Comparison of ENCODE assay signal across 28 mouse cellular contexts in the genomic region with DNA sequence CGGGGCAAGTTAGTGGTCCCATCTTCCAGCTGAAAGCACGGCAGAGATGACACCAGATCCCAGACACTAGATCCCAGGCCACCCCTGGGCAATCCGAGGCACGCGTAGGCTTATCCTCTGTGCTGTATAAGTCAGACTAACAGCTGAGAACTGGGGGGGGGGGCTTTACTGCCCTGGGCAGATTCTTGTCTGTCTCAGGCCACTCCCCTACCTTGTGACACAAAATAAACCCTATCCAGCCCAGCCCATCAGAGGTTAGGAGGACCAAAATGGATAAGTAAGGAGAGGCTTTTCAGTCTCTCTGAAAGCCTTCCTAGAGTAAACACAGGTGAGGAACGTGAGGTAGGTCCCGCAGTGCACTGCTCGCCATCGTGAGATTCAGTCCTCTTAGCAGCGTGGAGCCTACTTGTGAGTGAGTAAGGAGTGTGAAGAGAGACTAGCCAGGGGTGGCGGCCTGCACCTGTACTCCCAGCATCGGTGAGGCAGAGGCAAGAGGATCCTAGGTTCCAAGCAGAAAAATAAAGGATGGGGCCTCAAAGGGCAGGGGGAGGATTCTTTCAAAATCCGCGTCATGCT. TPM values are rescaled to one million over a fixed set of nuclear protein-coding genes. Genes with fewer than 3 reads are reported as not detected.
A peak's percentile ranks its signal among the peaks of the same experiment; 100 is the strongest.
DNase-seq lines count a peak whose midpoint lies in the region; ATAC-seq lines count a peak whose summit lies in the region.
"Had no signal": no experiment of that assay in that cellular context is flagged by ENCODE, and none has a peak within 500 bp of the region (broad histone marks: within the 10 kb centered on the region; RNA-seq: fewer than 3 reads in every experiment).

No protein-coding gene starts in this region.

- no peak overlapping the region for H3K4me2 ChIP-seq in forebrain, embryonic 11.5 days (ENCODE audit: low read depth, low read length, severe bottlenecking)
- H3K4me2 ChIP-seq in lung, embryonic 15.5 days = no peak overlapping the region
- no peak overlapping the region for H3K4me2 ChIP-seq in midbrain, embryonic 15.5 days
- H3K4me2 ChIP-seq in midbrain, embryonic 11.5 days = no peak overlapping the region
- H3K4me2 ChIP-seq in midbrain, embryonic 16.5 days (ENCODE audit: low read length) = no peak overlapping the region
- H3K4me2 ChIP-seq: embryonic facial prominence, embryonic 12.5 days; heart, embryonic 15.5 days; liver, embryonic 12.5 days had no signal

- H3K27ac ChIP-seq in forebrain, embryonic 10.5 days = peak overlapping the region; percentile 25; the same call in 1 of the 2 replicates
- no peak overlapping the region for H3K27ac ChIP-seq in forebrain, embryonic 11.5 days (ENCODE audit: low read depth, low read length)
- H3K27ac ChIP-seq in lung, embryonic 15.5 days = peak overlapping the region; percentile 72
- H3K27ac ChIP-seq in midbrain, embryonic 15.5 days = 0 out of 2 replicates have a peak overlapping the region, but pooled peaks have one; percentile 76
- no peak overlapping the region for H3K27ac ChIP-seq in midbrain, embryonic 11.5 days (ENCODE audit: low read depth, low read length)
- peak overlapping the region; percentile 40; the same call in 1 of the 2 replicates for H3K27ac ChIP-seq in midbrain, embryonic 16.5 days (ENCODE audit: low read length)
- H3K27ac ChIP-seq: embryonic facial prominence, embryonic 12.5 days; heart, embryonic 10.5 days; liver, embryonic 12.5 days had no signal

- H3K9ac ChIP-seq in forebrain, embryonic 11.5 days (ENCODE audit: low read length) = no peak overlapping the region
- H3K9ac ChIP-seq in lung, embryonic 15.5 days = no peak overlapping the region
- no peak overlapping the region for H3K9ac ChIP-seq in midbrain, embryonic 15.5 days
- no peak overlapping the region for H3K9ac ChIP-seq in midbrain, embryonic 11.5 days (ENCODE audit: low read length)
- H3K9ac ChIP-seq in midbrain, embryonic 16.5 days (ENCODE audit: low read depth, low read length) = no peak overlapping the region
- H3K9ac ChIP-seq: embryonic facial prominence, embryonic 12.5 days; heart, embryonic 15.5 days; liver, embryonic 12.5 days; liver, postnatal 0 days had no signal

- peaks cover 98% of the 10 kb centered on the region for H3K36me3 ChIP-seq in forebrain, embryonic 10.5 days (replicated peaks)
- H3K36me3 ChIP-seq in forebrain, embryonic 11.5 days (ENCODE audit: control insufficient read depth, insufficient read depth, low read length) = peaks cover 26% of the 10 kb centered on the region
- peaks cover 87% of the 10 kb centered on the region for H3K36me3 ChIP-seq in lung, embryonic 15.5 days
- peaks cover 18% of the 10 kb centered on the region for H3K36me3 ChIP-seq in midbrain, embryonic 15.5 days (replicated peaks)
- peaks cover 46% of the 10 kb centered on the region for H3K36me3 ChIP-seq in midbrain, embryonic 11.5 days (ENCODE audit: control insufficient read depth, insufficient read depth, low read length)
- H3K36me3 ChIP-seq in midbrain, embryonic 16.5 days (ENCODE audit: control insufficient read depth, insufficient read depth, low read length) = peaks cover 21% of the 10 kb centered on the region

- 94% methylated on average over 14 of the region's 14 CpGs for WGBS in forebrain, embryonic 10.5 days
- WGBS in forebrain, embryonic 11.5 days = 87% methylated on average over 14 of the region's 14 CpGs
- 72% methylated on average over 14 of the region's 14 CpGs for WGBS in lung, embryonic 15.5 days
- WGBS in midbrain, embryonic 15.5 days = 77% methylated on average over 14 of the region's 14 CpGs
- 89% methylated on average over 14 of the region's 14 CpGs for WGBS in midbrain, embryonic 11.5 days
- WGBS in midbrain, embryonic 16.5 days = 78% methylated on average over 12 of the region's 14 CpGs

- H3K9me3 ChIP-seq in forebrain, embryonic 10.5 days = no peaks in the 10 kb centered on the region
- H3K9me3 ChIP-seq in forebrain, embryonic 11.5 days (ENCODE audit: control insufficient read depth, low read length) = no peaks in the 10 kb centered on the region
- no peaks in the 10 kb centered on the region for H3K9me3 ChIP-seq in lung, embryonic 15.5 days
- H3K9me3 ChIP-seq in midbrain, embryonic 15.5 days = no peaks in the 10 kb centered on the region
- no peaks in the 10 kb centered on the region for H3K9me3 ChIP-seq in midbrain, embryonic 11.5 days (ENCODE audit: control insufficient read depth, low read length)
- H3K9me3 ChIP-seq in midbrain, embryonic 16.5 days (replicated peaks; ENCODE audit: control insufficient read depth, low read length, poor library complexity, severe bottlenecking) = no peaks in the 10 kb centered on the region
- H3K9me3 ChIP-seq: embryonic facial prominence, embryonic 12.5 days; G1E; heart, embryonic 10.5 days; heart, embryonic 15.5 days; liver, embryonic 12.5 days had no signal

- H3K4me3 ChIP-seq in forebrain, embryonic 10.5 days = no peak overlapping the region
- H3K4me3 ChIP-seq in forebrain, embryonic 11.5 days (ENCODE audit: low read depth, low read length) = no peak overlapping the region
- H3K4me3 ChIP-seq in lung, embryonic 15.5 days = no peak overlapping the region
- no peak overlapping the region for H3K4me3 ChIP-seq in midbrain, embryonic 15.5 days
- no peak overlapping the region for H3K4me3 ChIP-seq in midbrain, embryonic 11.5 days (ENCODE audit: low read depth, low read length)
- no peak overlapping the region for H3K4me3 ChIP-seq in midbrain, embryonic 16.5 days (ENCODE audit: low read depth, low read length)
- H3K4me3 ChIP-seq: embryonic facial prominence, embryonic 12.5 days; erythroblast, embryonic 14.5 days; heart, embryonic 10.5 days; heart, embryonic 15.5 days; liver, embryonic 12.5 days had no signal

- no peak for DNase-seq in forebrain, embryonic 10.5 days (ENCODE audit: extremely low spot score, low spot score)
- no peak for DNase-seq in forebrain, embryonic 11.5 days (ENCODE audit: low spot score)
- no peak for DNase-seq in lung, postnatal 14 days
- DNase-seq in midbrain, embryonic 11.5 days (ENCODE audit: low spot score, missing footprints) = no peak
- DNase-seq: adrenal gland, adult 8-10 months; cerebellum, adult 8-10 months; cerebellum, postnatal 25 days; gastrocnemius, postnatal 25 days; heart, adult 11 months; kidney, postnatal 4 days; layer of hippocampus, postnatal 36 days; left cerebral cortex, postnatal 4 days; liver, postnatal 0 days; right cerebral cortex, postnatal 4 days; thymus, postnatal 4 days had no signal

- no peak for ATAC-seq in forebrain, embryonic 11.5 days (replicated peaks; ENCODE audit: low FRiP score)
- peak; percentile 61; the same call in 1 of the 2 replicates for ATAC-seq in lung, embryonic 15.5 days (ENCODE audit: borderline replicate concordance, extremely low read depth, low FRiP score, low TSS enrichment)
- ATAC-seq in midbrain, embryonic 15.5 days (replicated peaks) = no peak
- ATAC-seq in midbrain, embryonic 11.5 days (ENCODE audit: low FRiP score) = no peak
- ATAC-seq in midbrain, embryonic 16.5 days = no peak
- ATAC-seq: intestine, embryonic 16.5 days; liver, embryonic 12.5 days had no signal

- H3K27me3 ChIP-seq in forebrain, embryonic 10.5 days (ENCODE audit: poor library complexity, severe bottlenecking) = no peaks in the 10 kb centered on the region
- H3K27me3 ChIP-seq in forebrain, embryonic 11.5 days (ENCODE audit: control insufficient read depth, insufficient read depth, low read length) = no peaks in the 10 kb centered on the region
- H3K27me3 ChIP-seq in lung, embryonic 15.5 days = no peaks in the 10 kb centered on the region
- no peaks in the 10 kb centered on the region for H3K27me3 ChIP-seq in midbrain, embryonic 15.5 days (replicated peaks)
- no peaks in the 10 kb centered on the region for H3K27me3 ChIP-seq in midbrain, embryonic 11.5 days (ENCODE audit: control insufficient read depth, insufficient read depth, low read length)
- H3K27me3 ChIP-seq in midbrain, embryonic 16.5 days (ENCODE audit: control insufficient read depth, insufficient read depth, low read depth, low read length) = no peaks in the 10 kb centered on the region
- H3K27me3 ChIP-seq: embryonic facial prominence, embryonic 12.5 days; heart, embryonic 15.5 days; liver, embryonic 12.5 days had no signal

- peaks cover 39% of the 10 kb centered on the region for H3K4me1 ChIP-seq in forebrain, embryonic 10.5 days
- H3K4me1 ChIP-seq in forebrain, embryonic 11.5 days (replicated peaks; ENCODE audit: control insufficient read depth, insufficient read depth, low read length) = peaks cover 4% of the 10 kb centered on the region; the same call in 1 of the 2 replicates
- H3K4me1 ChIP-seq in lung, embryonic 15.5 days = peaks cover 7% of the 10 kb centered on the region; the same call in 1 of the 2 replicates
- H3K4me1 ChIP-seq in midbrain, embryonic 15.5 days = peaks cover 39% of the 10 kb centered on the region
- no peaks in the 10 kb centered on the region for H3K4me1 ChIP-seq in midbrain, embryonic 11.5 days (ENCODE audit: control insufficient read depth, insufficient read depth, low read length)
- peaks cover 18% of the 10 kb centered on the region for H3K4me1 ChIP-seq in midbrain, embryonic 16.5 days (ENCODE audit: control insufficient read depth, insufficient read depth, low read length)
- H3K4me1 ChIP-seq: heart, embryonic 10.5 days; liver, embryonic 12.5 days had no signal

RNA-seq across cellular contexts. Expression of gene Ghrh, which starts 30.9 kb away (rescaled TPM):
- polyA plus RNA-seq in forebrain, embryonic 10.5 days (2016; fragmentation: Nextera tagmentation; extraction: Ambion mirVana) = 0.34 TPM in 1 of 2 replicates, not detected in the other
- polyA plus RNA-seq in forebrain, embryonic 11.5 days (2014; fragmentation: Nextera tagmentation; extraction: Ambion mirVana) = 0.83 and 1.5 TPM in 2 replicates
- not detected in 2 replicates for polyA plus RNA-seq in lung, embryonic 15.5 days (2015; fragmentation: Nextera tagmentation; extraction: Ambion mirVana)
- 1.3 and 4.1 TPM in 2 replicates for polyA plus RNA-seq in midbrain, embryonic 15.5 days (2015; fragmentation: Nextera tagmentation; extraction: Ambion mirVana)
- 0.48 and 1.6 TPM in 2 replicates for polyA plus RNA-seq in midbrain, embryonic 11.5 days (2014; fragmentation: Nextera tagmentation; extraction: Ambion mirVana)
- polyA plus RNA-seq in midbrain, embryonic 16.5 days (2015; fragmentation: Nextera tagmentation; extraction: Ambion mirVana) = 2.6 and 2.7 TPM in 2 replicates
- polyA plus RNA-seq: erythroblast, embryonic 14.5 days; G1E; heart, embryonic 10.5 days; heart, embryonic 15.5 days; kidney, postnatal 0 days; liver, embryonic 12.5 days; liver, postnatal 0 days; neural tube, embryonic 11.5 days; spleen, adult 2 months had no signal

RNA-seq across cellular contexts. Expression of gene Mroh8, which starts 37.1 kb away (rescaled TPM):
- polyA plus RNA-seq in forebrain, embryonic 10.5 days (2016; fragmentation: Nextera tagmentation; extraction: Ambion mirVana) = 0.81 and 0.87 TPM in 2 replicates
- 0.48 and 1.1 TPM in 2 replicates for polyA plus RNA-seq in forebrain, embryonic 11.5 days (2014; fragmentation: Nextera tagmentation; extraction: Ambion mirVana)
- polyA plus RNA-seq in lung, embryonic 15.5 days (2015; fragmentation: Nextera tagmentation; extraction: Ambion mirVana) = 0.38 and 0.80 TPM in 2 replicates
- 0.50 and 0.74 TPM in 2 replicates for polyA plus RNA-seq in midbrain, embryonic 15.5 days (2015; fragmentation: Nextera tagmentation; extraction: Ambion mirVana)
- 0.43 and 0.68 TPM in 2 replicates for polyA plus RNA-seq in midbrain, embryonic 11.5 days (2014; fragmentation: Nextera tagmentation; extraction: Ambion mirVana)
- 0.54 and 0.63 TPM in 2 replicates for polyA plus RNA-seq in midbrain, embryonic 16.5 days (2015; fragmentation: Nextera tagmentation; extraction: Ambion mirVana)
- polyA plus RNA-seq: erythroblast, embryonic 14.5 days had no signal

RNA-seq across cellular contexts. Expression of gene Rpn2, which starts 37.6 kb away (rescaled TPM):
- polyA plus RNA-seq in forebrain, embryonic 10.5 days (2016; fragmentation: Nextera tagmentation; extraction: Ambion mirVana) = 293 and 298 TPM in 2 replicates
- polyA plus RNA-seq in forebrain, embryonic 11.5 days (2014; fragmentation: Nextera tagmentation; extraction: Ambion mirVana) = 272 and 277 TPM in 2 replicates
- 362 and 365 TPM in 2 replicates for polyA plus RNA-seq in lung, embryonic 15.5 days (2015; fragmentation: Nextera tagmentation; extraction: Ambion mirVana)
- polyA plus RNA-seq in midbrain, embryonic 15.5 days (2015; fragmentation: Nextera tagmentation; extraction: Ambion mirVana) = 215 and 218 TPM in 2 replicates
- polyA plus RNA-seq in midbrain, embryonic 11.5 days (2014; fragmentation: Nextera tagmentation; extraction: Ambion mirVana) = 234 and 237 TPM in 2 replicates
- polyA plus RNA-seq in midbrain, embryonic 16.5 days (2015; fragmentation: Nextera tagmentation; extraction: Ambion mirVana) = 207 and 225 TPM in 2 replicates

RNA-seq across cellular contexts. Expression of gene Manbal, which starts 50.9 kb away (rescaled TPM):
- 64.4 and 68.1 TPM in 2 replicates for polyA plus RNA-seq in forebrain, embryonic 10.5 days (2016; fragmentation: Nextera tagmentation; extraction: Ambion mirVana)
- polyA plus RNA-seq in forebrain, embryonic 11.5 days (2014; fragmentation: Nextera tagmentation; extraction: Ambion mirVana) = 31.0 and 34.8 TPM in 2 replicates
- 83.9 and 89.4 TPM in 2 replicates for polyA plus RNA-seq in lung, embryonic 15.5 days (2015; fragmentation: Nextera tagmentation; extraction: Ambion mirVana)
- polyA plus RNA-seq in midbrain, embryonic 15.5 days (2015; fragmentation: Nextera tagmentation; extraction: Ambion mirVana) = 104 and 107 TPM in 2 replicates
- 34.7 and 35.9 TPM in 2 replicates for polyA plus RNA-seq in midbrain, embryonic 11.5 days (2014; fragmentation: Nextera tagmentation; extraction: Ambion mirVana)
- 94.6 and 111 TPM in 2 replicates for polyA plus RNA-seq in midbrain, embryonic 16.5 days (2015; fragmentation: Nextera tagmentation; extraction: Ambion mirVana)

Comparison
In these comparisons a context has a peak if more than half of its experiments do, and no peak if none do; other contexts are left out.
1. H3K27ac ChIP-seq: peak in forebrain, embryonic 10.5 days (single experiment), lung, embryonic 15.5 days (single experiment), midbrain, embryonic 15.5 days (single experiment) and midbrain, embryonic 16.5 days (single experiment); none in forebrain, embryonic 11.5 days (single experiment) and midbrain, embryonic 11.5 days (single experiment).